Mouse (Mus musculus) embryonic facial prominence, embryonic 11.5 days (tissue): ENCODE data around the gene Gm49318. TPM values are rescaled to one million over a fixed set of nuclear protein-coding genes. Genes with fewer than 3 reads are reported as not detected.

ENCODE experiments used
- ATAC-seq: fragments of 200-750 bp; cut with Nextera tagmentation; replicated peaks from 2 replicates; pipeline ENCODE4 v1.8.0; 2017; ENCODE audit warnings: low read depth; ENCODE audit not compliant: insufficient number of reproducible peaks, low FRiP score, low TSS enrichment
- DNase-seq: peaks from one replicate; pipeline ENCODE4 v3.0.0-alpha.2; 2015; ENCODE audit warnings: low spot score
- H3K27ac ChIP-seq: fragments of 300-500 bp; sonication (generic); replicated peaks from 2 replicates; pipeline ENCODE4 v1.5.1; 2014; ENCODE audit warnings: mild to moderate bottlenecking, low read depth, low read length, control low read depth
- H3K27me3 ChIP-seq: fragments of 300-500 bp; sonication (generic); 2 replicates; pipeline ENCODE4 v1.6.1; 2014; ENCODE audit warnings: mild to moderate bottlenecking, low read length, moderate library complexity, mixed read lengths; ENCODE audit not compliant: control insufficient read depth, insufficient read depth
- H3K36me3 ChIP-seq: fragments of 300-500 bp; sonication (generic); replicated peaks from 2 replicates; pipeline ENCODE4 v1.6.1; 2014; ENCODE audit warnings: low read depth, mild to moderate bottlenecking, low read length, moderate library complexity, mixed read lengths; ENCODE audit not compliant: control insufficient read depth, insufficient read depth
- H3K4me1 ChIP-seq: fragments of 300-500 bp; sonication (generic); 2 replicates; pipeline ENCODE4 v1.6.1; 2014; ENCODE audit warnings: low read length, mixed read lengths; ENCODE audit not compliant: control insufficient read depth, insufficient read depth
- H3K4me2 ChIP-seq: fragments of 300-500 bp; sonication (generic); 2 replicates; pipeline ENCODE4 v1.6.1; 2014; ENCODE audit warnings: low read depth, mild to moderate bottlenecking, control low read depth, low read length, moderate library complexity
- H3K4me3 ChIP-seq: fragments of 300-500 bp; sonication (generic); 2 replicates; pipeline ENCODE4 v1.5.1; 2014; ENCODE audit warnings: low read depth, low read length, control low read depth
- H3K9ac ChIP-seq: fragments of 300-500 bp; sonication (generic); replicated peaks from 2 replicates; pipeline ENCODE4 v1.6.1; 2014; ENCODE audit warnings: mild to moderate bottlenecking, control low read depth, low read length
- H3K9me3 ChIP-seq: fragments of 300-500 bp; sonication (generic); replicated peaks from 2 replicates; pipeline ENCODE4 v1.6.1; 2016; ENCODE audit warnings: mild to moderate bottlenecking, low read length, inconsistent platforms, mixed read lengths; ENCODE audit not compliant: control insufficient read depth
- whole genome bisulfite sequencing: fragments of 180-500 bp; shearing (Covaris S2); extraction: QIAGEN DNeasy Blood & Tissue Kit; methylation state at CpG from one replicate; pipeline ENCODE4 v1.1.7; 2014; 5-methylcytosine and 5-hydroxymethylcytosine counted together
- polyA plus RNA-seq: library from polyadenylated mRNA; unstranded; fragments of >200 nt; fragmentation: Nextera tagmentation; extraction: Ambion mirVana; gene quantifications from 2 replicates; pipeline ENCODE4 v1.2.1, GENCODE M21; 2014

The Gm49318 gene
- polyA plus RNA-seq, 1 experiment from 2014 or later, result not detected

DNA sequence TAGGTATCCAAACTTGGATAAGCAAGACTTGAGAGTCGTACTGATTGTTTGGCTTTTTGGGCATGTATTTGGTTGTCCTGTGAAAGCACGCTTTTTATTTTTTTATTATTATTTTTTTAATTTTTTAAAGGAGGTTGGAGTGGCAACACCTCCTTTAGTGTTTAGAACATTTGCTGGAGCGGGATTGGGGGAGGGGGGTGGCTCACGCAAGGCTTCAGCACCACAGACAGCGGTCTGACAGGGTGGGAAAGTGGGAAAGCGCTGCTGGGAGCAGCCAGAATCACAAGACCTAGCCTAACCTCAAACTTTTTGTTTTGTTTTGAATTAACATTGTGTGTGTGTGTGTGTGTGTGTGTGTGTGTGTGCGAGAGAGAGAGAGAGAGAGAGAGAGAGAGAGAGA is 17.4 kb downstream of the Gm49318 start:
- H3K4me1 ChIP-seq, result peaks cover 3% of the 10 kb centered on the region
- H3K36me3 ChIP-seq, result peaks cover 5% of the 10 kb centered on the region
- H3K4me3 ChIP-seq, result no peak overlapping the region
- WGBS, result 32% methylated on average over 7 of the region's 7 CpGs
- no peak overlapping the region for H3K9ac ChIP-seq
- ATAC-seq, result no peak
- no peaks in the 10 kb centered on the region for H3K9me3 ChIP-seq
- H3K27ac ChIP-seq, result no peak overlapping the region
- H3K4me2 ChIP-seq, result no peak overlapping the region
- H3K27me3 ChIP-seq, result peaks cover 43% of the 10 kb centered on the region
- DNase-seq, result peak; percentile 75

DNA sequence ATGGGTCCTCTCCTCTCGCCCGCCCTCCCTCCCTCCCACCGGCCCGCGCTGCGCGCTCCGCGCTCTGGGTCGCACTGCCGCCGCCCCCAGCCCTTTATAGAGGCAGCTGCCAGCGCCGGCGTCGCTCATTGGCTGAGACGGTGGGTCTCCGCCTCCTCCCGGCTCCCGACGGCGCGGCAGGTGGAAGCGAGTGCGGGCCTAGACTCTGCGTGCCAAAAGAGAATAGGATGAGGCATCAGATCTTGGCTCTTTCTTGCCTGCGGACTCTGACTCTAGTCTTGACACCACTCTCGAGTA is 19.2 kb downstream of the Gm49318 start, which contains the start of gene Elavl3:
Gene Elavl3 (minus strand): TSS at position 66 of the 297 bp plus-strand sequence.
- Histone ChIP-seq H3K4me2 (peak within 1 kb of the TSS; percentile 60), H3K9ac (peak within 1 kb of the TSS; percentile 53), H3K4me1 (peaks cover 3% of the 10 kb centered on the region), H3K36me3 (no peaks in the 10 kb centered on the region), H3K27ac (peak within 1 kb of the TSS; percentile 20; the same call in 1 of the 2 replicates), H3K9me3 (no peaks in the 10 kb centered on the region), H3K27me3 (peaks cover 43% of the 10 kb centered on the region), H3K4me3 (peak within 1 kb of the TSS; percentile 41)
- DNase-seq, result peak; percentile 64
- ATAC-seq, result peak; percentile 19; the same call in 1 of the 2 replicates
- WGBS, result 2% methylated on average over 16 of the region's 28 CpGs

- peak; percentile 10; the same call in 1 of the 2 replicates for ATAC-seq
- H3K27ac ChIP-seq, result peak overlapping the region; percentile 20; the same call in 1 of the 2 replicates
- WGBS, result 2% methylated on average over 65 of the region's 67 CpGs
Measured at GRCm38 (mm10) chr9:22051161-22051957, 19.7 kb downstream of the Gm49318 start.

DNA sequence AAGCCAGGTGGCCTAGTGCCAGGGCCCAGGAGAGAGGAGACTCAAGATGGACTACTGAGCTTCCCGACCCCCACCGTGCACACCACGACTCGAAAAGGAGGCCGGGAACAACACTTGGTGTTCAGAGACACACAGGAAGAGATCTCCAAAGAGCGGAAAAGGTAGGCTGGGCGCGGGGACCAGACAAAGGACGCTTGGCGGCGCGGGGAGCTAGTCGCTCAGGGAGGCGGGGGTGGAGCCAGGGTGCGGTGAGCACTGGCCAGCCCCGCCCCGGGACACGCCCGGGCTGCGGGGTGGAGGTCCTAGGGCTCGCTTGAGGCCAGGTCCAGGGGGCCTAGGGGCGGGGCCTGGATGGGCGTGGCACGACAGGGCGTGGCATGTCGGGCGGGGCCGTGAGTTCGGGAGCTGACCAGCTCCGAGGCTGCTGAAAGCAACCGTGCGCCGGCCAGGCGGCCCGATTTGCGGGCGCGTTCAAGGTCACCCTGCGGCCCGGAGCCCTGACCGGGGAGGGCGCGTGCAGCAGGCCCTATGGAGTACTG is 20.6 kb downstream of the Gm49318 start:
- 2% methylated on average over 38 of the region's 43 CpGs for WGBS
- Histone ChIP-seq H3K9ac (peak overlapping the region; percentile 53), H3K27ac (no peak overlapping the region; the same call in 1 of the 2 replicates), H3K9me3 (no peaks in the 10 kb centered on the region), H3K27me3 (peaks cover 43% of the 10 kb centered on the region), H3K36me3 (no peaks in the 10 kb centered on the region), H3K4me3 (peak overlapping the region; percentile 41), H3K4me1 (peaks cover 3% of the 10 kb centered on the region), H3K4me2 (peak overlapping the region; percentile 60)
- DNase-seq (peak; percentile 76), ATAC-seq (peak; percentile 37; the same call in 1 of the 2 replicates)

More at GRCm38 (mm10) chr9:22051161-22051957, 19.7 kb downstream of the Gm49318 start:
- Histone ChIP-seq H3K9me3 (no peaks in the 10 kb centered on the region), H3K36me3 (no peaks in the 10 kb centered on the region), H3K27me3 (peaks cover 43% of the 10 kb centered on the region), H3K4me3 (peak overlapping the region; percentile 41), H3K9ac (peak overlapping the region; percentile 53), H3K4me2 (peak overlapping the region; percentile 60), H3K4me1 (peaks cover 3% of the 10 kb centered on the region)
- no peak for DNase-seq

DNA sequence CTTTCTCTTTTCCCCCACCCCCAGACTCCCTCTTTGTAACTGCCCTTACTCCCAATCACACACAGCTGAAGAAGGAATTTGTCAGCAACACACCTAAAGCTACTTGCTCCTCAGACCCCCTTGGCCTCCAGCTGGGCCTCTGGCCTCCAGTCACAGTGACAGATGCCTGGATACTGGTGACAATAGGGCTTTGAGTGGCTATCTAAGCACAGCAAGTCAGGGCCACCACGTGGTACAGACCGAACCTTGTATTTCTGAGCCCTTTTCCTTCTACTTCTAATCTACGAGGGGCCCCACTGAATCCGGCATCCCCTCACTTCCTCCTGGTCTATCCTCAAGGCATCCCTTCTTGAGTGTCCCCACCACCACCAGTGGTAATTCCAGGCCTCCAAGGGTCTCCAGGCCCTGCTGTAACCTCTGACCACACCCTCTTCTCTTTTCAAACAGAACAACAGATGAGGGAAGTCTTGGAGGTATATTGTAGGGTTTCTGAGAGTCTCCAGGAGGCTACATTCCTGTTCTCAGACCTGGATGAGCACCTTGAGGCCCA is 21.3 kb downstream of the Gm49318 start:
- no peaks in the 10 kb centered on the region for H3K9me3 ChIP-seq
- peak overlapping the region; percentile 41 for H3K4me3 ChIP-seq
- peak overlapping the region; percentile 60 for H3K4me2 ChIP-seq
- H3K9ac ChIP-seq, result no peak overlapping the region
- ATAC-seq (0 out of 2 replicates have a peak, but pooled peaks have one; percentile 10), DNase-seq (no peak)
- 41% methylated on average over 4 of the region's 4 CpGs for WGBS
- H3K4me1 ChIP-seq, result peaks cover 3% of the 10 kb centered on the region
- H3K36me3 ChIP-seq, result no peaks in the 10 kb centered on the region
- no peak overlapping the region for H3K27ac ChIP-seq
- peaks cover 40% of the 10 kb centered on the region for H3K27me3 ChIP-seq

- Histone ChIP-seq H3K27me3 (peaks cover 39% of the 10 kb centered on the region), H3K4me2 (peak overlapping the region; percentile 60), H3K4me3 (no peak overlapping the region), H3K9ac (no peak overlapping the region), H3K27ac (no peak overlapping the region), H3K4me1 (peaks cover 3% of the 10 kb centered on the region), H3K36me3 (no peaks in the 10 kb centered on the region), H3K9me3 (no peaks in the 10 kb centered on the region)
- 63% methylated on average over 11 of the region's 11 CpGs for WGBS
- ATAC-seq, result no peak
- DNase-seq, result no peak
Measured at GRCm38 (mm10) chr9:22049315-22049714, 21.7 kb downstream of the Gm49318 start.

GRCm38 (mm10) chr9:22047329-22047728 is 23.7 kb downstream of the Gm49318 start:
- whole genome bisulfite sequencing, result 54% methylated on average over 9 of the region's 9 CpGs
- peaks cover 3% of the 10 kb centered on the region for H3K4me1 ChIP-seq
- no peak overlapping the region for H3K27ac ChIP-seq
- no peaks in the 10 kb centered on the region for H3K36me3 ChIP-seq
- peaks cover 28% of the 10 kb centered on the region for H3K27me3 ChIP-seq
- DNase-seq (no peak), ATAC-seq (no peak)
- no peak overlapping the region for H3K9ac ChIP-seq
- H3K4me2 ChIP-seq, result no peak overlapping the region
- no peaks in the 10 kb centered on the region for H3K9me3 ChIP-seq
- H3K4me3 ChIP-seq, result no peak overlapping the region

DNA sequence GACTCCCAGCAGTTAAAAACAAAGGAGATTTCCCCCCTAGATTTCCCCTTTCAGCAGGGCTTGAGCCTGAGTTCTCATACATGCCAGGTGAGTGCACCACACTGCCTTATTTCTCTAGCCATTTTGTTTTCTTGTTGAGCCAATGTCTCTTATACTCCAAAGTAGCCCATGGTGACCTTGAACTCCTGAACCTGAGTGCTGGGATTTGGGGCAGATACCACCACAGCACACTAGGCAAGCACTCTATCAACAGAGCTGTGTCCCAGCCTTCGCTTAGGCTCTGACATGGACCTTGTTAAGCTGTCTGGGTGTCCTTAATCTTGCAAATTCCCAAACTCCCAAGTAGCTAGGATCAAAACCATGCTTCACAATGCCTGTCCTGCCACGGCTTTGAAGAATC is 29.2 kb downstream of the Gm49318 start:
- Histone ChIP-seq H3K4me1 (no peaks in the 10 kb centered on the region), H3K9ac (no peak overlapping the region), H3K27me3 (no peaks in the 10 kb centered on the region), H3K4me3 (no peak overlapping the region), H3K27ac (no peak overlapping the region), H3K9me3 (no peaks in the 10 kb centered on the region), H3K4me2 (no peak overlapping the region), H3K36me3 (no peaks in the 10 kb centered on the region)
- 67% methylated on average over 2 of the region's 2 CpGs for WGBS
- ATAC-seq (no peak), DNase-seq (no peak)
